Mouse (Mus musculus): ENCODE results near the gene Ddit4l. TPM values are rescaled to one million over a fixed set of nuclear protein-coding genes. Genes with fewer than 3 reads are reported as not detected.
"Not testable (repeated sequence)": the region's sequence is repeated elsewhere in the genome, so short reads cannot be mapped to it uniquely, and the experiment has no call there.

Ddit4l gene
- 100 to 1,000 TPM; 186 to 452 (median 250) TPM for total RNA-seq (2022)

- not testable (repeated sequence) for DNase-seq (ENCODE audit: low spot score in 2 of 2)
Observed at GRCm38 (mm10) chr3:137621312-137621711, at the start of gene Ddit4l. Gene Ddit4l, plus strand, starts transcription at chr3:137621612.

- no peak for DNase-seq (ENCODE audit: low spot score in 2 of 2)
Observed at GRCm38 (mm10) chr3:137576146-137576545, 45.3 kb upstream of the Ddit4l start.

- no peak for DNase-seq (ENCODE audit: low spot score in 2 of 2)
Observed at GRCm38 (mm10) chr3:137586376-137586969, 34.9 kb upstream of the Ddit4l start.

- no peak for DNase-seq (ENCODE audit: low spot score in 2 of 2)
Observed at GRCm38 (mm10) chr3:137589811-137590210, 31.6 kb upstream of the Ddit4l start.

GRCm38 (mm10) chr3:137594332-137594905 is 27.0 kb upstream of the Ddit4l start:
- no peak for DNase-seq (ENCODE audit: low spot score in 2 of 2)

- DNase-seq (ENCODE audit: low spot score in 2 of 2), result no peak
Observed at GRCm38 (mm10) chr3:137608918-137609435, 12.4 kb upstream of the Ddit4l start.

GRCm38 (mm10) chr3:137610457-137611109 is 10.8 kb upstream of the Ddit4l start:
- no peak for DNase-seq (ENCODE audit: low spot score in 2 of 2)

- DNase-seq (ENCODE audit: low spot score in 2 of 2), result no peak
Observed at GRCm38 (mm10) chr3:137611110-137611857, 10.1 kb upstream of the Ddit4l start.

GRCm38 (mm10) chr3:137611981-137612380 is 9.4 kb upstream of the Ddit4l start:
- no peak for DNase-seq (ENCODE audit: low spot score in 2 of 2)

- no peak for DNase-seq (ENCODE audit: low spot score in 2 of 2)
Observed at GRCm38 (mm10) chr3:137620540-137620939, 872 bp upstream of the Ddit4l start.

- DNase-seq (ENCODE audit: low spot score in 2 of 2), result no peak
Observed at GRCm38 (mm10) chr3:137622091-137622490, 679 bp downstream of the Ddit4l start.

- peak in 1 of 2 experiments; percentile 91 for DNase-seq (ENCODE audit: low spot score in 2 of 2)
Observed at GRCm38 (mm10) chr3:137622895-137623580, 1.6 kb downstream of the Ddit4l start.

GRCm38 (mm10) chr3:137623581-137624362 is 2.4 kb downstream of the Ddit4l start:
- DNase-seq (ENCODE audit: low spot score in 2 of 2), result peak in 1 of 2 experiments; percentile 79

GRCm38 (mm10) chr3:137625054-137625453 is 3.6 kb downstream of the Ddit4l start:
- peak; percentile 60 to 70 for DNase-seq (ENCODE audit: low spot score in 2 of 2)

- no peak for DNase-seq (ENCODE audit: low spot score in 2 of 2)
Observed at GRCm38 (mm10) chr3:137633726-137634125, 12.3 kb downstream of the Ddit4l start.

GRCm38 (mm10) chr3:137636571-137636970 is 15.2 kb downstream of the Ddit4l start:
- no peak for DNase-seq (ENCODE audit: low spot score in 2 of 2)

- peak; percentile 34 to 67 for DNase-seq (ENCODE audit: low spot score in 2 of 2)
Observed at GRCm38 (mm10) chr3:137641238-137641637, 19.8 kb downstream of the Ddit4l start.

- no peak for DNase-seq (ENCODE audit: low spot score in 2 of 2)
Observed at GRCm38 (mm10) chr3:137642137-137642536, 20.7 kb downstream of the Ddit4l start.

- DNase-seq (ENCODE audit: low spot score in 2 of 2), result no peak
Observed at GRCm38 (mm10) chr3:137642568-137642967, 21.2 kb downstream of the Ddit4l start.

GRCm38 (mm10) chr3:137644081-137644480 is 22.7 kb downstream of the Ddit4l start:
- DNase-seq (ENCODE audit: low spot score in 2 of 2), result no peak
